Mouse (Mus musculus) brain, embryonic 14.5 days (tissue): Measurements from ENCODE around the gene Syt5.

ENCODE experiments used
- CTCF ChIP-seq: fragments of 200-500 bp; IDR thresholded peaks from 2 replicates; pipeline ENCODE4 v1.5.1; 2012; ENCODE audit warnings: inconsistent platforms, mild to moderate bottlenecking, moderate library complexity, borderline replicate concordance; ENCODE audit not compliant: insufficient read depth, insufficient read length; ENCODE audit errors: extremely low read depth
- POLR2A ChIP-seq: fragments of 200-500 bp; IDR thresholded peaks from 2 replicates; pipeline ENCODE4 v1.6.1; 2012; ENCODE audit warnings: mild to moderate bottlenecking, inconsistent platforms, borderline replicate concordance; ENCODE audit not compliant: poor library complexity, insufficient read depth, insufficient read length, severe bottlenecking; ENCODE audit errors: extremely low read depth

DNA sequence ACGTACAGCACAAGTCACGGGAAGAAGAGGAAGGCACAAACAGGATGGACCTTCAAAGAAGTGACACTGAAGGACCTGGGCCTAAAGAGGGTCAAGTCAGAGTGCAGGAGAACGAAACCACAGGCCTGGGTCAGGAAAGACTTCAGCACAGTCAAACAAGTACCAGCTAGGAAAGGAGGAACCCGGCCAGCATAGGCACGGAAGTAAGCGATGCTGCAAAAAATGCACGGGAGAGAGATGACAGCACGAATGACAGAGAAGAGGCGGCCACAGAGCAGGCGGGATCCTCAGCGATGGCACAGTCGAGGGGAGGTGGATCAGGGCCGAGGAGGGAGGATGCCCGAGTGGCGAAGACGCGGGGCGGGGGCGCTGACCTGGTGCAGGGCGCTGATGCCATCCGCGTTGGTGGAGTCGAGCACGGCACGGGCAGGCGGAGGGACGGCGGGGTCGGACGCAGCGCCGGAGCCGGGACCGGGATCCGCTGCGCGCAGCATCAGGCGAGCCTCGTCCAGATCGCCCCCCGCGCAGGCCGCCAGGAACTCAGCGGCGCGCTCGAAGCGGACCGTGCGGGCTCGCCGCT lies 46.4 kb downstream of the Syt5 start:
- TF ChIP-seq POLR2A (no peak), CTCF (no peak)
